Mouse (Mus musculus): ENCODE measurements around the gene Btbd9.

The Btbd9 gene

DNA sequence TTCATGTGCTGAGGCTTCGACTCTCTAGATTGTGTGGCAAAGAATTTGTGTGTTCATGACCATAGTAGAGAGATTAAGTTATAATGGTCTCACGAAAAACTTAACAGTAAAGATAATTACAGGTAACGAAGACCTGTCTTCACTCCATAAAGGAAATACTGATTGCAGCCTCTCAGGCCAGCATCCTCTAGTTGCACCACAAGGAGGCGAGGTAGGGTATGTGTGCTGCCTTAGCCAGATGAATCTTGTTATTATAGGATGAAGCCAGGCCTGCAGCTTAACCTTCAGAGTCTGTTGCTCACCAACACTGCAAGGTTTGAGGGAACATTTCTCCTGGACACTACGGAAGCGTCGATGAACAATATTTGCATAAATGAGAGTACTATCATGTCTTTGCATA lies 170.3 kb downstream of the Btbd9 start:
- no peak for DNase-seq (ENCODE audit: low read depth, low spot score)

- no peak for DNase-seq (ENCODE audit: low read depth, low spot score)
Observed at GRCm38 (mm10) chr17:30402871-30403270, 173.4 kb downstream of the Btbd9 start.

- no peak for DNase-seq (ENCODE audit: low read depth, low spot score)
Observed at GRCm38 (mm10) chr17:30395261-30395660, 181.0 kb downstream of the Btbd9 start.

DNA sequence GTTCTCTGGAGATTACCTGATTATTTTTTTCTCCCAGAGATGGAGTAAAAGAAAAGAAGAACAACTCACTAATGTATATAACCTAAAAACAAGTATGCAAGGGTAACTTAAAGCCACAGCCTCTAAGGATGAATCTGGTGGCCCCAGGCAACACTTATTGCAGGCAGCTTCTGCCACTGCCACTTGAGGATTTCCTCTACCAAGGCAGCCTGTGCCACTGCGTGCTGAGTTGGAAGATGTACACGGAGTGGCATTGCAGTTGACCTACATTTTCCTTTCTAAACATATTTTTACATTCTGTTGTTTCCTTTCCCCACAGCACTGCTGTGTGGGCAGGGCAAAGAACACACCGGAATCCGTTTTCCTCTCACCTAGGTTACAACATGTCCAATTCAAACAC lies 184.3 kb downstream of the Btbd9 start:
- DNase-seq (ENCODE audit: low read depth, low spot score): no peak

DNA sequence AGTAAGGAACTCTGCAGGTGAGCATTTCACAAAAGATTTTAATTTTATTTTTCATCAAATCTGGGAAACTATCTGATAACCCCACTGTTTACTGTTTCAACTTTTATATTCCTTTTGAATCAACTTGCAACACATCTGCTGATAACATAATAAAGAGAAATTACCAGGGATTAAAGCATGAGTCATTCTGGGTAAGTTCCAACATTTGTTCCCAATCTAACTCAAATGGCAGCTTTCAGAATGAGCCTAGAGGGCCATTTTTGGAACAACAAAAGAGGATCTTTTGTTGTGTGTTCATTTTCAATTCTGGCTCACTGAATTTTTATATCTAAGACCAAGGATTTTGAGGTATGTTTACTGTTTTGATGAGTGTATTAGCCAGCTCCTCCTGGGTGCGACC lies 185.1 kb downstream of the Btbd9 start:
- no peak for DNase-seq (ENCODE audit: low read depth, low spot score)

GRCm38 (mm10) chr17:30389686-30390085 lies 186.6 kb downstream of the Btbd9 start:
- peak; percentile 64 for DNase-seq (ENCODE audit: low read depth, low spot score)

DNA sequence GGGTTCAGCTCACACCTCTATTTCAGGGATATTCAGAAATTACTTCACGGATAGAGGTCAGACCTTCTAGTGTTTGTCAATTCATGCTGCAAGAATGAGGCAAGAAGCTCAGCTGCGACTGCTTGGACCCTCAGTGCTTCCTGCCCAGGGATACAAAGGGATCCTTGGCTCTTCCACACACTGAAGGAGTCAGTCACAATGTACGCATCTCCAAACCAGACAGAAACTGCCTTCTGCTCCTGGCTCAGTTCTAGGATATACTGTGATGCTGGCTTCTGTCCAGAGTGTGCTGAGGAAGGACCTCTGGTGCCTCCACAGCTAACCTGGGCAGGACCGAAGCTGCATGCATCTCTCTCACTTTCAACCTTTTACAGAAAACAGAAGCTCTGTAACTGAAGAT lies 187.5 kb downstream of the Btbd9 start:
- no peak for DNase-seq (ENCODE audit: low read depth, low spot score)

DNA sequence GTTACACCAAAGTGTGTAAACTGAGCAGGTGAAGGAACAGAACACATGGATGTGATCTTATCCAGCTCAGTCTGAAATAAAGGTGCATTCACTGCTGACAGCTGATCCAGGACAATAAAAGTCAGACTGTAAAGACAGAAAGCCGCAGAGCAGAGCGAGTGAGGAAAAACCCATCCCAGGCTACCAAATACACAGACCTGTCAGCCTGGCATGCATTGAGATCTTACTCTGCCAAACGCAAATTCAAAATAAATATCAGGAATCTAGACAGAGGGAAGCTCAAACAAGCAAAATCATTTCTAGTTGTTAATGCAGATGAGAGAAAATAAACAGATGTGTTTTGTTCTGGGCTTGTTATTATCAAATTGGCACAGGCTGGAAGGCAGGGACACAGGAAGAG lies 187.9 kb downstream of the Btbd9 start:
- DNase-seq (ENCODE audit: low read depth, low spot score): no peak

DNA sequence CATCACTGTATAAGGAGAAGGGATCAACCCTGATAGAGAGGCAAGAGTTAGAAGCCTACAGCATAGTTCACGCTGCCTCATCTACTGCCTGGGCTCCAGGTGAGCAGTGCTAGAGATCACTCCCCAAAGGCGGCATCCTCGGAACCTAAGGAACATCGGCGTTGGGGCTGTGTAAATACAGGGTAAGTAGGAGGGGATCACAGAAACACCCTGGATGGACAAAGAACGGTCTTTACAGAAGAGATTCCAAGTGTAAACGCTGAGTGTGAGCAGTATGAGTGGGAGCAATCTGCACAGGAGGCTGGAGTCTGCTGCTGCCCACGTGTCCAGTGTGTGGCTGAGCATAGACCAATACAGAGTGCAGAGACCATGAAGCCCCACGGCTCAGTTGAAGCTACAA lies 190.0 kb downstream of the Btbd9 start:
- no peak for DNase-seq (ENCODE audit: low read depth, low spot score)

DNA sequence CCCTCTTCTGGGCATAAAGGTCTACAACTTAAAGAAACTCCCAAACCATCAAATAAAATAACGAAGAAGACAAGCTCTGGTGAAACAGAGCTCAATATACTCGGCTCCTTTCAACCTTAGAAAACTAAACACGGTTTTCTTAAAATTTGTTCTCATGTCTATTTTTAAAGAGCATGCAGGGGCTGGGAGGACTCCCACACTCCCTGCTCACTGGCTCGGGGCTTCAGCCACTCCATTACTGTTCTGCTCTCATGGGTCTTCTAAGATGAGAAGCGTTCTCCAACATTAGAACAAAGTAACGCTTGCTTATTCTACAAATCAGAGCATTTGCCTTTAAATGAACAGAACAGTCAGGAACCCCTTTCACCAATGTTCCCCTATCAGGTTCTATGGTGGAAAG lies 192.6 kb downstream of the Btbd9 start:
- DNase-seq (ENCODE audit: low read depth, low spot score): no peak

DNA sequence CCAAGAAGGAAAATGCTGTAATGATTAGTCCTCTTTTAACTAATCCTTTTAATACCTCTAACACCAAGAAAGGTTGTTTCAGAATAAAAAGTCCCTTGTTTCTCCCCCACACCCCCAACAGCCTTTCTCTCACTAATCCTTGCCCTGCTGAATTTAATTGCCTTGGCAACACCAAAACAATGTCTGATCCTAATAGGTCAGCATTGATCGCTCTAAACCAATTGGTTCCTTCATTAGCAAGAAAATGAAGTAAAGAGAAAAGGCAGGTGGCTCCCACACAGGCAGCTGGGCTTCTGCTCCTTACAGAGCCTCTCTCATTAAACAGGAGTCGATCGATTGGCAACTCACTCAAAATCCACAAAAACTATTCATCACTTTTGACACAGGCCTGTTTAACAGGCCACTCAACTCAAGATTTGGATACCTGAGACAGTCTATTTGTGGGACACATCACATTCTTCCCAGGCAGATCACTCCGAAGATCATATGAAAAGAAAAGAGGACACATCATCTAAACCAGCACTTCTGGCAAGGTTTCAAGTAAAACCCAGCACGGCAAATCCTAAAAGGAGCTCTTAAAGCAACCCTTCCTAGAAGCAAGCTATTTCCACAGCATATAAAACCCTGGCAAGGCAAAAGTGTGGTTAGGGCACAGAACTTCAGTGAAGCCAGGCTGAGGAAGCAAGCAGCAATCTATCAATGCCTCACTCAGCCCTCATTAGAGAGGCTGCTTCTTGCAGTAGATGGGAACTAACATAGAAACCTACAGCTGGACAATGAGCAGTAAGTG lies 197.9 kb downstream of the Btbd9 start:
- peak; percentile 59 for DNase-seq (ENCODE audit: low read depth, low spot score)

GRCm38 (mm10) chr17:30377754-30378153 lies 198.5 kb downstream of the Btbd9 start:
- DNase-seq (ENCODE audit: low read depth, low spot score): peak; percentile 14

DNA sequence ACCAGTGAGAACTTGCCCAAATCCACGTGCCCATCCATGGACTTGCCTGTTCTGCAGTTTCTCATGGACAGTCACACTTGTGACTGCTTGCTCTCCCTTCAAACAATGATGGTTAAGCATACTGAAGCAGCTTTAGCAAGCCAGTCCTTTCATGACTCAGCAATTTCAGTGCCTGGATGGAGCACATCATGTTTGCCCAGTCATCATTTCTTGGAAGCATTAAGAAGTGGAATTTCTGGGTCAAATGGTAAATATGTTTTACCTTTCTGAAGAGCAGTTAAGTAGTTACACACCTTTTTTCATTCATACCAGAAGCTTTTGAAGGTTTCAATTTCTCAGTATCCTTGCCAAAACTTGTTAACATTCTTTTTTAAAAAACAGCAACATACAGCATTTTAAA lies 201.2 kb downstream of the Btbd9 start:
- no peak for DNase-seq (ENCODE audit: low read depth, low spot score)

DNA sequence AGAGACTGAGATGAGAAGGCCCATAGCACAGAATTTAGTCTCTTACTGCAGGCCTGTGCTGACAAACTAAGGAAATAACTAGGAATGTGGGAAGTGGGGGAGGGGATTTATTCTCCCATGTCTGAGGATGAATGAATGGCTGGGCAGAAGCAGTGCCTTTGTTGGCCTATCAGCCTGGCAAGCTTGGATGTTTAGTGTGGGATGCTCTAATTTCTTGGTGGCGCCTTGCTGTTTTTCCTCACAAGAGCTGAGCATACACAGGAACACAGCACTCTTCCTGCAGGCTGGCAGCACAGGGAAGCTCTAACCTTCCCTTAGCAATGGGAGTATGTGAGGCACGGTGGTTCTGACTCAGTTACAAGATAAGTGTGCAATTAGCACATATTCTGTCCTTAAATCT lies 207.7 kb downstream of the Btbd9 start:
- no peak for DNase-seq (ENCODE audit: low read depth, low spot score)

DNA sequence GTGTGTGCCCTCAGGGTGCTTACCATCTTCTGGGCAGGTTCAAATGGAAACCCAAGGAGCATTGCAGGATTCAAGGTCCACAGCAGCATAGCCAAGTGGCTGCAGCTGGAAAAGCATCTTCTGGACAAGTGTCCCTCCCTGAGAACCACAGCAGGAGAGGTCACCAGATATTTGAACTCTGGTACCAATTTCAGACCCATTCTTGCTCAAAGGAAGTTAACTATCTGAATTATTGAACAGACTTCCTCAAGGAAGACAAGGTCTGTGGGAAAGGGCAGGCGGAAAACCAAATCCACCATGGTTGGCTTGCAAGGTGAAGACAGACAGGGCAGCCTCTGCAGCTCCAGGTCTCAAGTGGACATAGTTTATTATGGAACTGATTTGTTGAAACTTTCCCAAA lies 211.6 kb downstream of the Btbd9 start:
- no peak for DNase-seq (ENCODE audit: low read depth, low spot score)

DNA sequence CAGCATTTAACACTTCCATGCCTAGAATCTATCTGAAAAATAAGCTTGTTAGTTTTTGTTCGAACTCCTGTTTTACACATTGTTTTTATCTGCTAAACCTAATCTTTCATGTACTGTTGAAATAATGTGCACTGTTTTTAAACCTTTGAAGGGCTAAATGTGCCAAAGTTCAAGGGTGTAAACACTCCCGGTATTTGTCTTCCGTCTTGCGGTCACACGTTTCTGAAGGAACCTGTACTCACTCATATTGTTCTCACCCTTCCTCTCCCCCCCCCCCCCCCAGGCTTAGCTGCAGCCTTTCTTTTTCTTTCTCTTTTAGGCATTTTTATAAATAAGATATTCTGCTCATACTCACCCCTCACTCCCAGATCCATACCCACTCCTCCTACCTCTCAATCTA lies 212.9 kb downstream of the Btbd9 start:
- DNase-seq (ENCODE audit: low read depth, low spot score): no peak

DNA sequence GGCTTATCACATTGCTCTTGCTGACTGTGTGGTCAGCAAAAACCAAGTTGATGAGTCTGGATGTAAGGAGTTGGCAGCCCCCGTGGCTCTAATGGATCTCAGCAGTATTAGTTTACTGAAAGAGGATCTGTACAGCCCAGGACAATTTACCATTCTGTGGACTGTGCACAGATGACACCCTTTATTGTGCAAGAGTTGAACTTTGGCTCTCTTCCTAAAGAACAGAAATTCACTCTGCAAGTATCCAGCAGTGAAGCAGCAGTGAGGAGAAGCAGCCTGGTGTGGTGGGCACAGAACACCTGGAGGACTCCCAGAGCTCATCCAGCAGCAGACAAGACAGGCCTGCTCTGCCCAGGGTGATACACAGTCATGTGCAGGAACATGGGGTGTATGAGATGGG lies 215.6 kb downstream of the Btbd9 start:
- DNase-seq (ENCODE audit: low read depth, low spot score): no peak

GRCm38 (mm10) chr17:30359392-30359791 lies 216.9 kb downstream of the Btbd9 start:
- DNase-seq (ENCODE audit: low read depth, low spot score): no peak

- no peak for DNase-seq (ENCODE audit: low read depth, low spot score)
Observed at GRCm38 (mm10) chr17:30355431-30355830, 220.9 kb downstream of the Btbd9 start.

DNA sequence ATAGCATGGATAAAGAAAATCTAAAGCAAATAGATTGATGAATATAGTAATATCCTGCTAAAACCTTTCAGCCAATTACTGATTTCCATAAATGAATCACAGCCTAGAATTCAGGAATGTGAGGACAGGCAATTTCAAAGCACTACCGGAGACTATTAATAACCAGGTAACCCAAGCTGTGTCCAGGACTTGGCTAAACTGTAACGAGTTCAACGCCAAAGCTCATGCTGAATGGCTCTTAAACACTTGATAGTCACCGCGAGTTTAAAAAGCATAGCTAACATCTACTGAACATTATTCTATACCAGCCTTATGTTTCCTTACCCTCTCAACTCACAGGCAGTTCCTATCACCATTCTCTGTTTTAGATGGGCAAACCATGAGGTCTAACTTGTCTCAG lies 221.9 kb downstream of the Btbd9 start:
- DNase-seq (ENCODE audit: low read depth, low spot score): no peak

- no peak for DNase-seq (ENCODE audit: low read depth, low spot score)
Observed at GRCm38 (mm10) chr17:30348031-30348430, 228.3 kb downstream of the Btbd9 start.

GRCm38 (mm10) chr17:30347101-30347613 lies 229.1 kb downstream of the Btbd9 start:
- peak; percentile 33 for DNase-seq (ENCODE audit: low read depth, low spot score)

DNA sequence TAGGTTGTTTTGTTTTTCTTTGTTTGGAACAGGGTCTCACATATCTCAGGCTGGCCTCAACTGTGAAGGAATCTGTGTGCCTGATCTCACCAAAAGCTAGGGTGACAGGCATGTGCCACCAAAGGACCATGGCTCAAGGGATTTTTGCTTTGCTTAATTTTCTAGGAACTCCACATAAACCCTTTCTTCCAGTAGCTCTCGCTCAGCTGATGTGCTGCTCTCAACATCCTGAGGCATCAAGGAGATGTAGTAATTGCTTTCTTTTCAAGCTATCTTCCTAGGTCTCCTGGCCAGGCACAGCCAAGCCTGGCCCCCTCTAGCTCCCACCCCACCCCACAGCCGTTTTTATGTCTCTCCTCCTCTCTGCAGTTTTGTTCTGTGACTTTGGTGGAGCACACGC lies 231.3 kb downstream of the Btbd9 start:
- DNase-seq (ENCODE audit: low read depth, low spot score): no peak

Data from R1 (cell line).